Mouse (Mus musculus) cerebellum, adult 2 months (tissue): ENCODE measurements around the gene Srgap1.

Experiments
- CTCF ChIP-seq: fragments of 200-500 bp; IDR thresholded peaks from 2 replicates; pipeline ENCODE4 v1.5.1; 2011; ENCODE audit warnings: low read depth, mild to moderate bottlenecking, control low read depth, low read length, moderate library complexity, borderline replicate concordance; ENCODE audit not compliant: insufficient read depth
- POLR2A ChIP-seq: fragments of 200-500 bp; IDR thresholded peaks from 2 replicates; pipeline ENCODE4 v1.6.1; 2011; ENCODE audit warnings: low read length, control low read depth, borderline replicate concordance; ENCODE audit not compliant: insufficient read depth

DNA sequence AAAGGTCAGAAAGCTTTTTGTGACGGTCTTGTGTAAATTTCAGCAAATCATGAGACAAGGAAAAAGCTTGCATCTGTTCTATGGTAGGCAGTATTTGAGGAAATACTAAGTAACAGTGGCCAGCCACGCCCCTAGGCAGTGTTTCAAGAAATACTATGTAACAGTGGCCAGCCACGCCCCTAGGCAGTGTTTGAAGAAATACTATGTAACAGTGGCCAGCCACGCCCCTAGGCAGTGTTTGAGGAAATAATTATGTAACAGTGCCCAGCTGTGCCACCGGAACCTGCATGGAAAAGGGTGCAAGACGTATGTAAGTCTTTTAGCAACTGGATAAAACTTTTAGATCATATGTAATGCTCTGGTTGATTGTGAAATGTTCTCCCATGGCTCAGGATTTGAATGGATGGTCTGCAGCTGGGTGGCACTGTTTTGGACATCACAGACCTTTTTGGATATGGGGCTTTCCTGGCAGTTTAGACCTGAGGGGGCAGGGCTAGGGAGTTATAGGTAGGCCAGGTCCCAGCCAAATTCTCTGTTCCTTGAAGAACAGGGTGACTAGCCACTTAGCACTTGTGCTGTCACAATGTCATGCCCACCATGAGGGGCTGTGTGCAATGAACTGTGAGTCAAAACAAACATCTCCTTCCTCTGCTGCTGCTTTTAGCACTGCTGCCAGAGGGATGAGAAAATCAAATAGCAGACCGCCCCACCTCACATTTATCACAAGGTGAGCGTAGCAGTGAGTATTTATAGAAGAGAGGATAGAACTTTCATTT is 250.9 kb downstream of the Srgap1 start:
- TF ChIP-seq CTCF (no peak), POLR2A (no peak)
